Mouse (Mus musculus) liver, adult 2 months (tissue): ENCODE results near the gene Sh3kbp1. TPM values are rescaled to one million over a fixed set of nuclear protein-coding genes. Genes with fewer than 3 reads are reported as not detected.

Experiments
- DNase-seq: peaks from one replicate; pipeline ENCODE4 v3.0.0-alpha.2; 2011; ENCODE audit warnings: low read depth, low spot score; ENCODE audit errors: extremely low read depth
- H3K27ac ChIP-seq: fragments of 200-500 bp; replicated peaks from 2 replicates; pipeline ENCODE4 v1.5.1; 2012; ENCODE audit warnings: low read depth, mild to moderate bottlenecking, control low read depth, inconsistent platforms, low read length; ENCODE audit not compliant: insufficient read depth
- H3K27me3 ChIP-seq: fragments of 200-500 bp; 2 replicates; pipeline ENCODE4 v1.6.1; 2012; ENCODE audit warnings: mild to moderate bottlenecking, moderate library complexity, low read length, inconsistent platforms; ENCODE audit not compliant: control insufficient read depth, insufficient read depth
- H3K36me3 ChIP-seq: fragments of 200-500 bp; 2 replicates; pipeline ENCODE4 v1.6.1; 2012; ENCODE audit warnings: low read length, inconsistent platforms; ENCODE audit not compliant: control insufficient read depth, insufficient read depth
- H3K4me1 ChIP-seq: fragments of 200-500 bp; 2 replicates; pipeline ENCODE4 v1.6.1; 2011; ENCODE audit warnings: low read length; ENCODE audit not compliant: control insufficient read depth, insufficient read depth
- H3K4me3 ChIP-seq: fragments of 200-500 bp; 2 replicates; pipeline ENCODE4 v1.5.1; 2011; ENCODE audit warnings: low read depth, mild to moderate bottlenecking, control low read depth, low read length, moderate library complexity; ENCODE audit not compliant: insufficient read depth
- H3K79me2 ChIP-seq: fragments of 200-500 bp; 2 replicates; pipeline ENCODE4 v1.6.1; 2012; ENCODE audit warnings: inconsistent platforms, mild to moderate bottlenecking, low read length, moderate library complexity; ENCODE audit not compliant: control insufficient read depth, insufficient read depth
- H3K9ac ChIP-seq: fragments of 200-500 bp; 2 replicates; pipeline ENCODE4 v1.6.1; 2012; ENCODE audit warnings: low read depth, mild to moderate bottlenecking, control low read depth, inconsistent platforms, low read length
- CTCF ChIP-seq: fragments of 200-500 bp; IDR thresholded peaks from 2 replicates; pipeline ENCODE4 v1.5.1; 2011; ENCODE audit warnings: low read depth, low read length, control low read depth
- POLR2A ChIP-seq: fragments of 200-500 bp; IDR thresholded peaks from 2 replicates; pipeline ENCODE4 v1.6.1; 2011; ENCODE audit warnings: low read length, control low read depth; ENCODE audit not compliant: insufficient read depth; ENCODE audit errors: extremely low read depth
- WGBS: fragments of 180-500 bp; shearing (Covaris S2); methylation state at CpG from one replicate; pipeline ENCODE4 v1.1.7; 2018; 5-methylcytosine and 5-hydroxymethylcytosine counted together
- polyA plus RNA-seq: library from polyadenylated mRNA; depleted of rRNA; stranded (reverse); fragments of >200 nt; gene quantifications from 2 replicates; pipeline ENCODE4 v1.2.3, GENCODE M21; 2012
- total RNA-seq: library from RNA; depleted of rRNA; stranded (reverse); fragments of >200 nt; gene quantifications from 2 replicates; pipeline ENCODE4 v1.2.3, GENCODE M21; 2014

Sh3kbp1 gene
- total and polyA plus RNA-seq, 2 experiments: 1.0 to 1.3 TPM

- Histone ChIP-seq H3K79me2 (no peaks in the 10 kb centered on the region), H3K9ac (no peak overlapping the region), H3K36me3 (no peaks in the 10 kb centered on the region), H3K27me3 (no peaks in the 10 kb centered on the region), H3K27ac (no peak overlapping the region), H3K4me1 (no peaks in the 10 kb centered on the region), H3K4me3 (no peak overlapping the region)
- DNase-seq: no peak
- TF ChIP-seq POLR2A (no peak), CTCF (no peak)
- 66% methylated on average over 4 of the region's 4 CpGs for WGBS
Observed at GRCm38 (mm10) chrX:159772137-159772536, 145.1 kb downstream of the Sh3kbp1 start.

GRCm38 (mm10) chrX:159775042-159775441, 148.0 kb downstream of the Sh3kbp1 start:
- H3K27me3 ChIP-seq: no peaks in the 10 kb centered on the region
- TF ChIP-seq CTCF: no peak
- TF ChIP-seq POLR2A: no peak
- no peak overlapping the region for H3K9ac ChIP-seq
- no peak overlapping the region for H3K4me3 ChIP-seq
- DNase-seq: no peak
- H3K79me2 ChIP-seq: no peaks in the 10 kb centered on the region
- H3K4me1 ChIP-seq: no peaks in the 10 kb centered on the region
- no peak overlapping the region for H3K27ac ChIP-seq
- H3K36me3 ChIP-seq: no peaks in the 10 kb centered on the region
- 90% methylated on average over 4 of the region's 4 CpGs for WGBS

- no peak for TF ChIP-seq POLR2A
- no peak for TF ChIP-seq CTCF
- no peak overlapping the region for H3K27ac ChIP-seq
- no peaks in the 10 kb centered on the region for H3K79me2 ChIP-seq
- H3K4me3 ChIP-seq: no peak overlapping the region
- 100% methylated on average over 1 of the region's 1 CpGs for WGBS
- H3K9ac ChIP-seq: no peak overlapping the region
- H3K4me1 ChIP-seq: no peaks in the 10 kb centered on the region
- no peaks in the 10 kb centered on the region for H3K36me3 ChIP-seq
- H3K27me3 ChIP-seq: no peaks in the 10 kb centered on the region
- no peak for DNase-seq
Observed at GRCm38 (mm10) chrX:159778787-159779186, 151.7 kb downstream of the Sh3kbp1 start.

DNA sequence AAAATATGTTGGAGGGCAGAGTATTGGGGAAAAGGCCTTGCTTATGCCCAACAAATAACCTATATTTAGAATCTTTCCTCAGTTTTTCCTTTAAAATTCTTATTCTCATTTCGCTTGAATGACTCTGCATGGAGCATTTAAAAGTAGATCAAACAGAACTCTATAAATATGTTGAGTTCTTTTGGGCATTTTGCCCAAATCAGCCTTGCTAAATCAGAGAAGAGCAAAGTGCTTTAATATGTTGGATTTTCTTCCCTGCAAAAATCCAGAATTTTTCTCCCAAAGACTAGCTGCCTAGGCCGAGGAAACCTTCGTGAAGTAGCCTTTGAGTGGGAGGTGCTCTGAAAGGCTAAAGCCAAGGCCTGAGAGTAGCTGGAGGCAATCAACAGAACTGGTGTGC, 163.4 kb downstream of the Sh3kbp1 start:
- H3K4me3 ChIP-seq: no peak overlapping the region
- TF ChIP-seq POLR2A (no peak), CTCF (no peak)
- H3K4me1 ChIP-seq: no peaks in the 10 kb centered on the region
- no peak overlapping the region for H3K27ac ChIP-seq
- no peaks in the 10 kb centered on the region for H3K27me3 ChIP-seq
- 92% methylated on average over 3 of the region's 3 CpGs for WGBS
- no peaks in the 10 kb centered on the region for H3K36me3 ChIP-seq
- H3K9ac ChIP-seq: no peak overlapping the region
- no peak for DNase-seq
- no peaks in the 10 kb centered on the region for H3K79me2 ChIP-seq

DNA sequence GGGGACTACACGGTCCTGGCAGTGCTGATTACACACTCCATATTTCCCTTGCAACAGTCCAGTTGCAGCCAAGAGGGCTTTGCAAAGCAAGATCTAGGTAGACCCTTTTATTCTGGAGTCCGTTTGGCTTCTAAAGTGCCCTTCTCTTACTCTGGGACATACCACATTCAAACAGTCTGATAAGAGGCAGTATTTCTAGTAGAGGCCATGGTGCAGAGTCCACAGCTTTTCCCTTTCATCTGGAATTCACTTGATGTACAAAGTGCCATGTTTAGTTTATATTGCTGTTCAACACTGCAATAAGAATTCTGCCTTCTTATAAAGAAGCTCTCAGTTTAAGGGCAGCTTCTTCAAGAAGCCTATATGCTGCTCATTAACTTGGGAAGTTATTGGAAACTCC, 168.5 kb downstream of the Sh3kbp1 start:
- Histone ChIP-seq H3K27ac (no peak overlapping the region), H3K4me3 (no peak overlapping the region), H3K9ac (no peak overlapping the region), H3K4me1 (no peaks in the 10 kb centered on the region), H3K27me3 (no peaks in the 10 kb centered on the region), H3K36me3 (no peaks in the 10 kb centered on the region), H3K79me2 (no peaks in the 10 kb centered on the region)
- TF ChIP-seq CTCF (no peak), POLR2A (no peak)
- 64% methylated on average over 2 of the region's 2 CpGs for WGBS
- DNase-seq: no peak

- TF ChIP-seq POLR2A (no peak), CTCF (no peak)
- H3K27me3 ChIP-seq: no peaks in the 10 kb centered on the region
- H3K27ac ChIP-seq: no peak overlapping the region
- no peak overlapping the region for H3K9ac ChIP-seq
- no peak for DNase-seq
- WGBS: 54% methylated on average over 1 of the region's 1 CpGs
- H3K4me3 ChIP-seq: no peak overlapping the region
- H3K36me3 ChIP-seq: no peaks in the 10 kb centered on the region
- H3K4me1 ChIP-seq: no peaks in the 10 kb centered on the region
- H3K79me2 ChIP-seq: no peaks in the 10 kb centered on the region
Observed at GRCm38 (mm10) chrX:159804371-159804770, 177.3 kb downstream of the Sh3kbp1 start.

DNA sequence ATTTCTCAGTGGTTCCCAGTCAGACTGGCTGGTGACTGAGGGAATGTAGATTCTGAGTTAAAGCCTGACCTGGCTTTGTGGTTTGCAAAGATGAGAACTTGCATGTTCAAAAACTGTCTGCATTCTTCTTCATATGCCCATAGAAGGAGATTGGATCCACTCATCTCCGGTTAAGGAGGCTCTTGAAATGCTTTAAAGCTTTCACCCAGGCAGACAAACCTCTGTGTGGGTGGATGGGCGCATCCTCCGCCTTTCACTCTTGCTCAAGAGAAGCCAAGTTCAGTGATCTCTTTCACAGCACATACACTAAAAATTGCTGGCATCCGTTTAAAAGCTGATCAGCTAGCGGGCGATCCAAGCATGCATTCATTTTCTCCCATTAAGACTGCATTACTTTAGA, 182.4 kb downstream of the Sh3kbp1 start:
- Histone ChIP-seq H3K4me1 (no peaks in the 10 kb centered on the region), H3K9ac (no peak overlapping the region), H3K27ac (no peak overlapping the region), H3K36me3 (no peaks in the 10 kb centered on the region), H3K79me2 (no peaks in the 10 kb centered on the region), H3K4me3 (no peak overlapping the region), H3K27me3 (no peaks in the 10 kb centered on the region)
- DNase-seq: no peak
- no peak for TF ChIP-seq CTCF
- TF ChIP-seq POLR2A: no peak
- WGBS: 33% methylated on average over 6 of the region's 6 CpGs
